Mouse (Mus musculus) olfactory bulb, adult 2 months (tissue): Measurements from ENCODE around the gene Kcne4. TPM values are rescaled to one million over a fixed set of nuclear protein-coding genes. Genes with fewer than 3 reads are reported as not detected.
"Not testable (repeated sequence)": the region's sequence is repeated elsewhere in the genome, so short reads cannot be mapped to it uniquely, and the experiment has no call there.

Source experiments
- H3K27ac ChIP-seq: fragments of 200-500 bp; 2 replicates; pipeline ENCODE4 v1.5.1; 2012; ENCODE audit warnings: low read depth, low read length; ENCODE audit not compliant: insufficient read depth
- H3K4me1 ChIP-seq: fragments of 200-500 bp; 2 replicates; pipeline ENCODE4 v1.6.1; 2012; ENCODE audit warnings: low read length; ENCODE audit not compliant: control insufficient read depth, insufficient read depth
- H3K4me3 ChIP-seq: fragments of 200-500 bp; 2 replicates; pipeline ENCODE4 v1.5.1; 2012; ENCODE audit warnings: mild to moderate bottlenecking, low read depth, low read length, moderate library complexity; ENCODE audit not compliant: insufficient read depth
- CTCF ChIP-seq: fragments of 200-500 bp; IDR thresholded peaks from 2 replicates; pipeline ENCODE4 v1.5.1; 2012; ENCODE audit warnings: low read depth, mild to moderate bottlenecking, low read length, moderate library complexity; ENCODE audit not compliant: insufficient read depth
- POLR2A ChIP-seq: fragments of 200-500 bp; IDR thresholded peaks from 2 replicates; pipeline ENCODE4 v1.6.1; 2012; ENCODE audit warnings: mild to moderate bottlenecking, low read depth, low read length, moderate library complexity; ENCODE audit not compliant: insufficient read depth
- WGBS: fragments of 180-500 bp; shearing (Covaris S2); methylation state at CpG from one replicate; pipeline ENCODE4 v1.1.7; 2018; 5-methylcytosine and 5-hydroxymethylcytosine counted together
- polyA plus RNA-seq: library from polyadenylated mRNA; stranded (reverse); fragments of >200 nt; gene quantifications from 2 replicates; pipeline ENCODE4 v1.2.4, GENCODE M21; 2012; ENCODE audit warnings: low replicate concordance; ENCODE audit not compliant: missing spikeins, insufficient read depth, insufficient read length

Gene Kcne4
- polyA plus RNA-seq, result not detected in 2 replicates

DNA sequence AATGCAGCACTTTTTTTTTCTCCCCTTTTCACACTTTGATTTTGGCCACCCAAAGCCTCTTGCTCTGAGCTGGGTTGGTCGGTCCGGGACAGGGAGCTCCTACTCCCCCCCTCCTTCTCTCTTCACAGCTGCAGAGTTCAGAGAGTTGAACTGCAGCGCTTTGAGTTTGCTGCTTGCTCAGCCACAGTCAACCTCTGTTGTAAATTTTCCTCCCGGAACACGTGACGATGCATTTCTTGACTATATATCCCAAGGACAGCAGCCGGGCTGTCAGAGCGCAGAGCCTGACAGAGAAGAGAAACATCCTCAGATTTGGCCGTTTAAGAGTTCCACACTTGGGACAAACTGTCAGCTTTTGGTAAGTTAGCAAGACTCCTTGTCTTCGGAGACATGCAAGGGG is at the start of gene Kcne4:
Gene Kcne4 (plus strand): TSS at position 120 of the 400 bp plus-strand sequence.
- TF ChIP-seq POLR2A, result no peak
- TF ChIP-seq CTCF, result no peak
- WGBS, result 62% methylated on average over 10 of the region's 10 CpGs
- Histone ChIP-seq H3K4me3 (no peak within 1 kb of the TSS), H3K4me1 (peaks cover 11% of the 10 kb centered on the region), H3K27ac (no peak within 1 kb of the TSS)

DNA sequence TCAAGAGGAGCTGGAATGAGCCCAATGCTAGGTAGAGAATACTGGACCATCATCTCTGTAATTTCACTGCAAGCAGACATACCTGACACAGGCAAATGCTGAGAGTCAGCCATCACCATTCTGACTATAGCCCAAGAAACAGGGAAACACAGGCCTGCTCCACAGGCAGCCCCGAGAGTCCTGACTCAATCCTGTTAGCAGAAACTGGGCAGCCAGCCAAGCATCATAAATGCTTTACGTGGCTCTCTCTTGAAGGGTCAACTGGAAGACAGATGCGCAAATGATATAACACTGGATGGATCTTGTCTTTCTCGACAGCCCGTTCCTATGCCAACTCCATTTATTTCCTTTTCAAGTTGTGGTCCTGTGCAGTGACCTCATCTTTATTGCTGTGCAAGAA is 34.7 kb upstream of the Kcne4 start:
- Histone ChIP-seq H3K27ac (no peak overlapping the region), H3K4me1 (no peaks in the 10 kb centered on the region), H3K4me3 (no peak overlapping the region)
- no peak for TF ChIP-seq POLR2A
- no peak for TF ChIP-seq CTCF
- WGBS, result 61% methylated on average over 5 of the region's 5 CpGs

DNA sequence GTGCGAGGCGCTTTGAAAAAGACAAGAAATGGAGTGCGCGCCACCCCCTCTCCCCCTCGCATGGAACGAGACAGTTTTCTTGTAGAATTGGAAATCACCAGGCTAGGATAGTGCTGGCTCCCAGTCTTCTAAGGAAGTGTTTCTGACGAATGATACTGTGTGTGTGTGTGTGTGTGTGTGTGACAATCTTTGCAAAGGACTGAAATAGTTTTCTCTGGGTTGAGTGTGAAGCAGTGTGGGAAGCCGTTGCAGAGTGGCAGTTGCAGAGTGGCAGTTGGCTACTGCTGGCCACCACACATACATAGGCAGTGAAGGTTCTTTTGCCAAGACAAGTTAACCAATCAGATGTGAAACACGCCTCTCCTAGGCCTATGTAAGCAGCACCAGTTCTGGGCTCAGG is 31.6 kb upstream of the Kcne4 start:
- H3K4me3 ChIP-seq, H3K27ac ChIP-seq, H3K4me1 ChIP-seq: not testable (repeated sequence)
- 89% methylated on average over 9 of the region's 9 CpGs for WGBS

DNA sequence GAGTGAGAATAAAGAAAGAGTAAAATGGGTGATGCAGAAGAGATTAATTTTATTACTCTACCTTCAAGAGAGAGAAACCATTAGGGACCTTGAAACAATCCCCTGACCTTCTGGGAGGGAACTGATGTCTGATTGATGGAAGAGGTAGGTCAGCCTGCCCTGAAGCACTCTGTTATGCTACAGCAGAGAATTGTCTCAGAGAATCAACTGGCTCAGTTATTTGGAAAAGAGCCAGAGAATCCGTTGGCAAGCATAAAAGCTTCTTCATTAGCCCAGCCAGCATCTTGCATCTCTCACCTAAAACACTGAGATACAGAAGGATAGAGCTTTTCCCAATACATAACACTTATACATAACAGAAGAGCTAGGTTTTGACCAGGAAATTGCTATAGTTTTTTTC is 26.8 kb upstream of the Kcne4 start:
- TF ChIP-seq CTCF, result no peak
- no peak for TF ChIP-seq POLR2A
- 6% methylated on average over 1 of the region's 1 CpGs for WGBS
- H3K4me1 ChIP-seq, result no peaks in the 10 kb centered on the region

DNA sequence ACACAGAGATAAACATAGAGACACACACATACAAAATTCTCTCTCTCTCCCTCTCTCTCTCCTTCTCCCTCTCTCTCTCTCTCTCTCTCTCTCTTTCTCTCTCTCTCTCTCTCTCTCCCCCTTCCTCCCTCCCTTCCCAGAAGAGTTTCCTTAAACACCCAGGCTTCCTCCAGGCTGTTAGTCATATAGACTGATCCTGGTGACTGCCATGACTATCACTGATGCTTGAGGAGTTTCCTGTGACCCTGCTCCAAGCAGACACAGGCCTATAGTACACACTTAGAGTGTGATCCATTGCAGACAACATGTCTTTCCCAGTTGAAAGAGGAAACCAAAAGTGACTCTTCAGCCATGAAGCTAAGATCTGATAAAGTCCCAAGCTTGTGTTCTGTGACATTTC is 9.1 kb upstream of the Kcne4 start:
- TF ChIP-seq CTCF (no peak), POLR2A (no peak)
- no peak overlapping the region for H3K4me3 ChIP-seq
- H3K4me1 ChIP-seq, result peaks cover 2% of the 10 kb centered on the region
- no peak overlapping the region for H3K27ac ChIP-seq

More for the DNA sequence above, 26.8 kb upstream of the Kcne4 start:
- Histone ChIP-seq H3K4me3 (no peak overlapping the region), H3K27ac (no peak overlapping the region)

DNA sequence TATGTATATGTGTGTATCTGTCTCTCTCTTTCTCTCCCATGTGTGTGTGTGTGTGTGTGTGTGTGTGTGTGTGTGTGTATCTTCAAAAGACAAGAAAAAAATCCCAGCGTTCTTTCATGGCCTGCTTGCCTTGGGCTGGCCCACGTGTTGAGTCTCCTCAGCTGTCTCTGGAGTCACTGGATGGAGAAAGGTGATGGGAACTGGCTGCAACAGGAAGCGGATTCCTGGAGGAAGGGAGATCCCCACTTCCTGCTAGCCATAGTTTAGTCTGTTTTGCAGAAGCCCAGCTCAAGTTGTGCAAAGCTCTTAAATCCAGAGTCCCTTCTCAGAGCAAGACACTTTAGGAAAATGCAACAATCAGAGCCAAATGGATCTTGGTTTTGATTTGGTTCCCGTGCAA is 6.7 kb upstream of the Kcne4 start:
- no peak overlapping the region for H3K4me3 ChIP-seq
- TF ChIP-seq CTCF (no peak), POLR2A (no peak)
- H3K4me1 ChIP-seq, result peaks cover 2% of the 10 kb centered on the region
- H3K27ac ChIP-seq, result no peak overlapping the region
- WGBS, result 86% methylated on average over 4 of the region's 4 CpGs

DNA sequence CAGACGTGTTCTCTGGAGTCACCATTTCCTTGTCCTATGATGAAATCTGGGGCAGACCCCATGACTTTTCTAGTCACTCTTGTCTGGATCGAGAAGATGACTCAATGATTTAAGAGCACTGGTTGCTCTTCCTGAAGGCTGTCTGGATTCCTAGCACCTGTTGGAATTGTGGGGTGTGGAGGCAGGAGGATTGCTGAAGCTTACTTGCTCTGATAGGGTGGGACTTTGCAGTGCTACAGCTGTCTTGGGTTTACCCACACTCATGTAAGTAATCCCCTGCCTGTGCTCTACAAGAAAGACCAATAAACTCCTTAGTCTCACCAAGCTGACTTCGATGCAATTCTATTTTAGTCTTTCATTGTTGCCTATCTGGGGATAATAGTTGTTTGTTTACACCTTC is 5.7 kb upstream of the Kcne4 start:
- no peak overlapping the region for H3K4me3 ChIP-seq
- WGBS, result 83% methylated on average over 3 of the region's 3 CpGs
- H3K27ac ChIP-seq, result no peak overlapping the region
- TF ChIP-seq POLR2A (no peak), CTCF (no peak)
- peaks cover 2% of the 10 kb centered on the region for H3K4me1 ChIP-seq

DNA sequence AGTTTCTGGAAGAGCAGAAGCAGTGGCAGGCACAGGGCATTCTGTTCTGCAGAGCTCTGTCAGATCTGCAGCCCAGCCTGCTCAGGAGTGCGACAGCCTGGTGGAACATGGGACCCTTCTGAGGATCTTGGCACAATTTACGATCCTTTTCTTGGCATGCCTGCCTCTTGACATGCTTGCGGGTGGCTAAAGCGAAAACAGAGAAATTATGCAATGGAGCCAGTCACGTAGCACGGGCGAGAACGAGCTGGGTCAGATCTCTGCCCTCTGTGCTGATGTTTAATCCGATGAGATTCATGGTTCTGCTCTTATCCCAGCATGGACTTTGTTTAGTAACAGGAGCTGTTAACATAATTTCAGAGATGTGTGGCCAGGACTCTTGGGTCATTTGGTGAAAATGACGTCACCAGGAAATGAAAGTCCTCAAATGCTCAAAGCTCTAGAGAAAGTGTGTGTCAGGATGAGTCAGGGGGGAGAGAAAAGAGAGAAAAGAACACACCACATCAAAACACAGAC is 4.5 kb upstream of the Kcne4 start:
- H3K4me1 ChIP-seq, result peaks cover 2% of the 10 kb centered on the region
- 41% methylated on average over 10 of the region's 10 CpGs for WGBS
- TF ChIP-seq POLR2A (no peak), CTCF (no peak)
- H3K27ac ChIP-seq, result no peak overlapping the region
- H3K4me3 ChIP-seq, result no peak overlapping the region

DNA sequence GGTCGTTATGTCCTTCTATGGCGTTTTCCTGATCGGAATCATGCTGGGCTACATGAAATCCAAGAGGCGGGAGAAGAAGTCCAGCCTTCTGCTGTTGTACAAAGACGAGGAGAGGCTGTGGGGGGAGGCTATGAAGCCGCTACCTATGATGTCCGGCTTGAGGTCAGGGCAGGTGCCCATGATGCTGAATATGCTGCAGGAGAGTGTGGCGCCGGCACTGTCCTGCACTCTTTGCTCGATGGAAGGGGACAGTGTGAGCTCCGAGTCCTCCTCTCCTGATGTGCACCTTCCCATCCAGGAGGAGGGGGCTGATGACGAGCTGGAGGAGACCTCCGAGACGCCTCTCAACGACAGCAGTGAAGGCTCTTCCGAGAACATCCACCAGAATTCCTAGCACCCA is 1.2 kb downstream of the Kcne4 start:
- 93% methylated on average over 16 of the region's 16 CpGs for WGBS
- TF ChIP-seq CTCF (no peak), POLR2A (no peak)
- Histone ChIP-seq H3K4me1 (peaks cover 15% of the 10 kb centered on the region), H3K4me3 (peak overlapping the region; percentile 13; the same call in 1 of the 2 replicates), H3K27ac (no peak overlapping the region)
